Mouse (Mus musculus): Measurements from ENCODE around the gene Ntrk2.

The Ntrk2 gene

DNA sequence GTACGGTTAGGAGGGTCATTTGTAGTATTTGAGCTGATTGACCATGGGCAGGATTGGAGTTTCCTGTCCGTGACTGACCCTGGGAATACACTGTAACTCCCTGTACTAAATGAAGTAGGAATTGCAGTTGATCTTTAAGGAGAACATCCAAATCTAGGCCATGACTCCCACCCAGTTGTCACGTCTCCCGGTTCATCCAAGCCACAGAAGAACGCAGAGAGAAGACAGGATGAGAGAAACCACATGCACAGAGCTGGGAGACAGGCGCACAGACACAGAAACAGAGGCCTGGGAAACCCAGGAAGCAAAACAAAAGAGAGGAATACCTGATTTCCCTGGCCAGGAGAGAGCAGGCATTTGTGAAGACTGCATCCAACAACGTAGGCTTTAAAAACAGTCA is 117.1 kb downstream of the Ntrk2 start:
- no peak for DNase-seq (ENCODE audit: low read depth, low spot score)

DNA sequence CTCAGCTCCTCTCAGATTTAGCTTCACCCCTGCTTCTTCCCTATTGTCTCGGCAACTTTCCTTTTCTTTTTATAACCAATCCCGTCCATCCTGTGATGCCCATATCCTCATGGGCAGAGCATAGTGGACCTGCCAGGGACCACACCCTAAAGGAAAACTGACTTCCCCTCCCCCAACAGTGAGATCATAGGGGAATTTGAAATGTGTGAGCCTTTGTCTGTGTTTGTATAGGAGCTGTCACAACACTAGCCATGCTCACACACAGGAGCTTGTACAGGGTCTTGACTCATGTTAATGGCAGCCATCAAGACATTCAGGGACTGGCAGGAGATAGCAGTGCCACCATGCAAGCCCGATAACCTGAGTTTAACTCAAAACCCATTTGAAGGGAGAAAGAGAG is 118.1 kb downstream of the Ntrk2 start:
- no peak for DNase-seq (ENCODE audit: low read depth, low spot score)

GRCm38 (mm10) chr13:58927186-58927585 is 120.8 kb downstream of the Ntrk2 start:
- peak; percentile 64 for DNase-seq (ENCODE audit: low read depth, low spot score)

- DNase-seq (ENCODE audit: low read depth, low spot score) = no peak
Measured at GRCm38 (mm10) chr13:58927656-58928226, 121.4 kb downstream of the Ntrk2 start.

DNA sequence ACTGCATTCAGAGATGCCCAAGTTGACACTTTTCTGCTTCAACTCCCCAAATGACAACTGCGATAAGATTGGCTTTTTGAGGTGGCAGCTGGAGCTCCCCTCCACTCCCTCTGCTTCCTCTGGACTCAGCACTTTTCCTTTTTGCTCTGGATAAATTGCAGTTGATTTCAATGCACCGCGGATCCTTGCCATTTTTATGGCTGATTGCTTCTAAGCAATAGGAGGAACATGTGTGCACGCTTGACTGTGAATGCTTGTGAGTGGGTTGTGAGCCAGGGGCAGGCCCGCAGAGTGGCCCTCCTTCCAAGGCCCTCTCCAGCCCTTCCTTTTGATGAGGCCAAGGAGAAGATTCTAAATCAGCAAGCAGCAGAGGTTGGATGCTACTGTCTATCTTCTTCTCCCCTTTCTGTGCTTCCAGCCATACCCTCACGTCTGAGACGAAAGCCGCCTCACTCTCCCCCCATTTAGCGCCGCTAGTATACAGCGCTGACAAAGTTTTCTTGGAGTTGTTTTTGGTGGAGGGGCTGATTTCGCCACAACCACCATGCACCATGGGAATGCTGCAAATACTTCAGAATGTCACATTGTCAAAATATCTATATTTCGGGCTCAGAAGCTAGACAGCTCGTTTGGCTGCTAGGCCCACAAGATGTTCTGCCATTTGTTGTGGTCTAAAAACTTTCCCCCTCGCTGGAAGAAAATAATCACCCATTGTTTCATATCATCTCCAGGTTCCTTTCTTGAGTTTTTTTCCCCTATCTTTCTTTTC is 122.5 kb downstream of the Ntrk2 start:
- no peak for DNase-seq (ENCODE audit: low read depth, low spot score)

DNA sequence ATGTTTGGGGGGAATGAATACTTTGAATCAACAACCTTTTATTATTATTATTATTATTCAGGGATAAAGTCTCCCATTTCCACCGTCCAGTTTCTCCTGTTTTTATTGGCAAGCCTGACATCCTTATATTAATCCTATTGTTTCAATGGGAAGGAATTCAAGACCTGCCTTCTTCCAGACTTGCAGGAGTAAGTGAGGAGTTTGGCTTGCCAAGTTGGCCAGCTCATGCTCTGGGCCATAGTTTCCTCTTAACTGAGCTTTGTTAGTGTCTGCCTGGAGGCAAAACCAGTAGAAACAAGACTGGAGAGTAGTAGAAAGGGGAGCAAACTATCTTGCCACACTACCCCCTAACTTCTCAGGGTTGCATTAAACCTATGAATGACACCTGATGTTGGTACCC is 123.8 kb downstream of the Ntrk2 start:
- no peak for DNase-seq (ENCODE audit: low read depth, low spot score)

DNA sequence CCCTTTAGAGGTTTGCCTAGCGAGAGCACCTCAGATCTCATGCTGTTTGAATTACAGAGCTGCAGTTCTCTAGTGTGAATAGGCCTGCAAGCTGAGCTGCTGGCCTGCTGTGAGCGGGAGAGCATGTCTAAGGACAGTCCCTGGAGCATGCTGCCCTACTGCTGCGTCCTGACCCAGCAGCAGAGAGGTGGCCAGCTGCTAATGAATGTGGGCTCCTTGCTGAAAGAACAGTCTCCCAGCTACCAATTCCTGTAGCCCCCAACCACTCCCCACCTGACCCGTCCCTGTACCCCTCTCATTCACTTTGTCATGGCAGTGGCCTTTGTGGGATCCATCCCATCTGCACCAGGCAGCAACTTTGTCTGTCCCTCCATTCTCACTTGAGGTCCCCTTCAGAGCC is 126.8 kb downstream of the Ntrk2 start:
- DNase-seq (ENCODE audit: low read depth, low spot score) = no peak

DNA sequence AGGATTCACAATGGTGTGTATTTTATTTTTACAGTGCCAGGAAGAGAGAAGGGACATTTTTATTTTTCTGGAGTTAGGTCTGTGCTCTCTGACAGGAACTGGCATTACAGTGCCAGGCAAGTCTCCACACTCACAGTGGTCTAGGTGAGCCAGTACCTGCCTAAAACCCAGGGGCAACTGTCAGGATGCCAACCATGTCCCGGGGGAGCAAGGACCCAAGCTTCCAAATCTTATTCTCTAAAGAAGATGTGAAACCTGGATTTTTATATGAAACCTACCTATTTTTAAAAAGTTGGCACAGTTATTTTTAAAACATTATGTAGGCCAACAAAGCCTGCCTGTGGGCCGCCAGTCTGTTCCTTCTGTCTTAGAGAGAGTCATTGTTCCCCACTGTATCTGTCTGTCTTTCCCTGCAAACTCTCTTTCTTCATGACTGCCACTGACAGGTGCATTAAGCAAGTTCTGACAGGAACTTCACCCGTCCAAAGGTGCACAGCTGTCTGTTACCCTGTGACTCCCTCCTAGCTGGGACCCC is 128.3 kb downstream of the Ntrk2 start:
- no peak for DNase-seq (ENCODE audit: low read depth, low spot score)

- no peak for DNase-seq (ENCODE audit: low read depth, low spot score)
Measured at GRCm38 (mm10) chr13:58935956-58936495, 129.7 kb downstream of the Ntrk2 start.

- DNase-seq (ENCODE audit: low read depth, low spot score) = no peak
Measured at GRCm38 (mm10) chr13:58937884-58938283, 131.5 kb downstream of the Ntrk2 start.

- DNase-seq (ENCODE audit: low read depth, low spot score) = no peak
Measured at GRCm38 (mm10) chr13:58938464-58938863, 132.1 kb downstream of the Ntrk2 start.

DNA sequence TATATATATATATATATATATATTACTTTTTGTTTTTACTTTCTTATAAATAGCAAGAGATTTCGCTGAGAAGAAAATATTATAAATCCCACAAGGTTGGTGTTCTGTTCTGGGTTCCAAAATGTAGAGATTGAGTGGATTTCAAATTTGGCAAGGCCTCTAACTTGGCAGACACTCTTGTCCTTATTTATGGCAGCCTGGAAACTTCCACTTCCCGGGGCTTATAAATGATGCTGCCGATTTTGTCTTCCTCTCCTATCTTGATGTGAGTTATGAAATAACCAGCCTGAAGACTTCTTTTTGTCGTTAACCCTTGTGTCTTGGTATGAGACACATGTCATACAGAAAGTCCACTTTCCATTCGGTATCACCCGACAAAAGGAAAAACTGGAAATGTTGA is 133.8 kb downstream of the Ntrk2 start:
- DNase-seq (ENCODE audit: low read depth, low spot score) = no peak

GRCm38 (mm10) chr13:58940798-58941197 is 134.4 kb downstream of the Ntrk2 start:
- no peak for DNase-seq (ENCODE audit: low read depth, low spot score)

DNA sequence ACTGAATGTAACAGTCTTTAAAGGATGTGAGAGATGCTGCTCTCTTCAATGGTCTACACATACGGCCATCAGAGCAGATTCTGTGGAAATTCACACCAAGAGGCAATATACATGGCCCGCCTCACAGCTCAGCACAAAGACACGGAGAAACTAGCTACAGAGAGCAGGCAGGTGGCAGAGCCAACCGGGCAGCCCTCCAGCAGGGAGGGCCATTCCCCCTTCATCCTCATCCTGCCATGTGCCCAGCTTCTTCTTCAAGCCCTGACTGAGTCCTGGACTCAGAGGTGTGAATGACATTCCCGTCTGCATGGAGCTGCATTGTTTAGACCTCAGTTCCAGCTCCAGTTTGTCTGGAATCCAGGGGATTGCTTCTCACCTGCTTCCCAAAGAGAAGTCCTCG is 139.4 kb downstream of the Ntrk2 start:
- no peak for DNase-seq (ENCODE audit: low read depth, low spot score)

DNA sequence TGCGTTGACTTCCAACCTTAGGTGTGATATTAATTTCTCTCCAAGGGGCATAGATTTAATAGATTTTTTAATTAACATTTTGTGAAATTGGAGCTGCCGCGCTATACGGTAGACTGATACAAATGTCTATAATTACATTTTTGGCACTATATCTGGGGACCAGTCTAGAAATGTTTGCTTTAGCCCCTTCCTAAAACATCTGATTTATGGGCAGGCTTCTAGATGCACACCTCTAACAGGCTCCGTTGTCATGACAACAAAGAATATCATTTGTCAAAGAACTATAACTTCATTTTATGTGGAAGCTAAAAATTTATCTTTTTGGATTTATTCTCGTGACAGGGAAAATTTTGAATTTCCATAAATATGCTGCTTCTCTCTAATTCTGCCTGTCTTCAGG is 140.2 kb downstream of the Ntrk2 start:
- DNase-seq (ENCODE audit: low read depth, low spot score) = no peak

DNA sequence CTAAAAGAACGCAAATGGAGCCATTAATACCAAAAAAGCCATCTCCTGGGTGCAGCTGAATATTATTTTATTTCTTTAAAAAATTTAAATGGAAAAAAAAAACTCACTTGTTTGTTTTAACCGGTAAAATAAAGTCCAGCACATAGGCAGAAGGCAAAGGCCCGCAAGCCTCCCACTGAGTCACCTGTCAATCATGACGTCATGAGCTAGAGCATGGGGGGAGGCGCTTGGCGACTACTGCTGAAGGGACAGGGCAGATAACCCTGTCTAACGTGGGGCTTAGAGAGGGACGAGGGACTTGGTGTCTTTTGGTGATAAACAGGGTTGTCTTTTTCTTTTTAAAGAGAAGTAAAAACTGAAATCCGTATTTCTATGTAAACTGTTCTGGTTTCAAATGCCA is 140.7 kb downstream of the Ntrk2 start:
- DNase-seq (ENCODE audit: low read depth, low spot score) = no peak

GRCm38 (mm10) chr13:58954331-58954730 is 148.0 kb downstream of the Ntrk2 start:
- DNase-seq (ENCODE audit: low read depth, low spot score) = no peak

- DNase-seq (ENCODE audit: low read depth, low spot score) = no peak
Measured at GRCm38 (mm10) chr13:58954764-58955163, 148.4 kb downstream of the Ntrk2 start.

- DNase-seq (ENCODE audit: low read depth, low spot score) = no peak
Measured at GRCm38 (mm10) chr13:58955237-58955777, 148.9 kb downstream of the Ntrk2 start.

DNA sequence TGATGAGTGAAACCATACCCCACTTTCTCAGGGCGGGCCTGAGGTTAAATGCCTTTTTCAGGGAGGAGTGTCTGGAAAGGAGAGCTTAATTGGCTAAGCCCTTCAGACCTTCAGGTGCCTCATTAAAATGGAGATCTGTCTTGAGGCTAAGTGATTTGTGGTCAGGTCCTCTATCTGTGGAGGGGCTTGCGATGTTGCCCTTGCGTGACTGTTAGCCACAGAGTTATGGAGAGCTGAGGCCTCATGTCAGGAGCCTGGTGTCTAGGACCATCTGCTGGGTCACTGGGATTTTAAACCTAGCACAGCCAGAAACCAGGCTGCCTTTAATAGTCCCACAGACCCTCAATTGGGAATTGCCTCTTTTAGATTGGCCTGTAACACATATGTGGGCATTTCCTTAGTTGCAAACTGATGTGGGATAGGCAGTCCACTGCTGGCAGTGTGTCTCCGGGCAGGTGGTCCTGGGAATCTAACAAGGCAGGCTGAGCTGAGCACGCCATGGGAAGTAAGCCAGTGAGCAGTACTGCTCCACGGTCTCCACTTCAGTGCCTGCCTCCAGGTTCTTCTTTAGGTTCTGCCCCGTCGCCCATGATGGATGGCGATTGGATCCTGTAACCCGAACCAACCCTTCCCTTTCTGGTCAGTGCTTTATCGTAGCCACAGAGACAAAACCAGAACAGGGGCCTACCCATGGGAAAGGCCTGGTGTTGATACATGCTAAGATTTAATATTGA is 152.0 kb downstream of the Ntrk2 start:
- no peak for DNase-seq (ENCODE audit: low read depth, low spot score)

- DNase-seq (ENCODE audit: low read depth, low spot score) = no peak
Measured at GRCm38 (mm10) chr13:58960321-58960720, 154.0 kb downstream of the Ntrk2 start.

All from skeletal muscle tissue, adult 2 months (tissue).